Mouse (Mus musculus): Measurements from ENCODE around the gene Rsc1a1. TPM values are rescaled to one million over a fixed set of nuclear protein-coding genes. Genes with fewer than 3 reads are reported as not detected.

Gene Rsc1a1
- polyA plus RNA-seq (2015; fragmentation: Nextera tagmentation; extraction: Ambion mirVana), result 0.51 TPM in 1 of 2 replicates, not detected in the other

DNA sequence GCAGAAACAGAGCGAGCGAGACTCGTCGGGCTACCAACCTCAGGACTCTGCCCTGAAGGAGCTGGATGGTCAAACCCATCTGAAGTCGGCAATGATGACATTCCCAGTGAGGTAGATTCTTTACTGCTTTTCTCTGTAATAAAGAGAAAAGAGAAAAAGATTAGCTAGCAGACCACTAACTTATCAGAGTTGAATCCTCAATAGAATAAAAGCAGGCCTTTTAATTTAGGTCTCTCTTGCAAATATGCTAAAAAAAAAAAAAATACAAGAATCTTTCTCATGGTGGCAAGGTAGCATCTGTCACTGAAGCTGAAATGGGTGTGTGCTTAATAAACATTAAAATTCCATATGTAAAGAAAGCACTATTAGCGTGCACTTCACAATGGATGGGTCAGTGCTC is at the start of gene Rsc1a1:
Rsc1a1 (minus strand) TSS at position 101 of the 400 bp plus-strand sequence.
- Histone ChIP-seq H3K36me3 (peaks cover 39% of the 10 kb centered on the region), H3K9me3 (no peaks in the 10 kb centered on the region), H3K4me3 (no peak within 1 kb of the TSS), H3K4me1 (replicated peaks) (no peaks in the 10 kb centered on the region), H3K27ac (replicated peaks) (no peak within 1 kb of the TSS), H3K4me2 (no peak within 1 kb of the TSS), H3K9ac (no peak within 1 kb of the TSS), H3K27me3 (no peaks in the 10 kb centered on the region)
- ATAC-seq (ENCODE audit: low FRiP score, low read depth), result no peak
- 94% methylated on average over 6 of the region's 6 CpGs for WGBS

DNA sequence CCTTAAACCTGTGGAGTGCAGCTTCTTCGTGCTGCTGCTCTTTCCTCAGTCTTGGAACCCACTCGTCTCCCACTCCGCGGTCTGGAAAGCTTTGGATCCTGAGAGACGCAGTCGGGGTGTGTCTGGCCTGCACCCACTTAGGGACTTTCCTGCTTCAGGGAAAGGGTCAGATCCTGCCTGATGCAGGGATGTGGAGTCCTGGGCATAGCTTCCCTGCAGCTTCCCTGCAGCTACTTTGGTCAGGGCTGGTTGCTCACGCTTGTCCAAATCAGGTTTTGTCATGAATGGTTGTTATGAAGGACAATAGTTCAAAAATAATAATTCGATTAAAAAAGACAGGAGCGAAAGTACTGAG is 49.8 kb upstream of the Rsc1a1 start:
- no peaks in the 10 kb centered on the region for H3K36me3 ChIP-seq
- H3K4me3 ChIP-seq, result peak overlapping the region; percentile 49
- no peak; the same call in 1 of the 2 replicates for ATAC-seq (ENCODE audit: low FRiP score, low read depth)
- peak overlapping the region; percentile 67 for H3K27ac ChIP-seq (replicated peaks)
- peak overlapping the region; percentile 91 for H3K4me2 ChIP-seq
- H3K27me3 ChIP-seq, result no peaks in the 10 kb centered on the region
- no peaks in the 10 kb centered on the region for H3K9me3 ChIP-seq
- WGBS, result 26% methylated on average over 9 of the region's 9 CpGs
- peaks cover 13% of the 10 kb centered on the region for H3K4me1 ChIP-seq (replicated peaks)
- H3K9ac ChIP-seq, result peak overlapping the region; percentile 52

DNA sequence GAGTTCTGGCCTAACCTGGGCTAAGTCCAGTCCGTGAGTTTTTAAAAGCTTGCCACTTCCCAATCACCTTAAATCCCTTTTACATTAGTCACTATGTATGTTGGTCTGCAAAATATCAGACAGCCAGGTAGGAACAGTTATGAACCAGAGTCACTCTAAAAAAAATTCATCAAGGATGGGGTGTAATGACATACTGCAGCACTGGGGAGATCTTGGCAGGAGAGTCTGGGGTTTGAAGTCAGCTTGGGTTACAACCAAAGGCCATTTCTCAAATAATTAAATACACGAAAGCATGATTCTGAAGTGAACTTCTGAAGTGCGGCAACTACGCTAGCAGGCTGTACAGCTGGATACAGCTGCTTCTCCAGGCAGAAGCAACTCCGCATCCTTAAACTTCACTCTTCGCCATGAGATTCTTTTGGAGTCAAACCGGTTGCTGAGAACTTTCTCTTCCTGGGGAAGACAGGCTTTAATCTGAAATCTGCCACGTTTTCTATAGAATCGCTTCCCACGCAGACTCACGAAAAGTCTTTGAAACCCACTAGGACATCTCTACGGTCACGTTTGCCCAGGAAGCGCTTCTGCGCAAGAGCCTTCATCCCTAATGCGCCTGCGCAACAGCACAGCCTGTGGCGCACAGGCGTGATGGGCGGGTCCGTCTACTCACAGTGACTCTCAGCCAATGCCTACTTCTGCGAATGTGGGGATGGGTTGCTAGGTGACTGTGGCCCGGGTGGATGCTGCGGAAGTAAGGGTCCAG is 49.2 kb upstream of the Rsc1a1 start:
- no peaks in the 10 kb centered on the region for H3K36me3 ChIP-seq
- 6% methylated on average over 24 of the region's 24 CpGs for WGBS
- peak; percentile 98 for ATAC-seq (ENCODE audit: low FRiP score, low read depth)

DNA sequence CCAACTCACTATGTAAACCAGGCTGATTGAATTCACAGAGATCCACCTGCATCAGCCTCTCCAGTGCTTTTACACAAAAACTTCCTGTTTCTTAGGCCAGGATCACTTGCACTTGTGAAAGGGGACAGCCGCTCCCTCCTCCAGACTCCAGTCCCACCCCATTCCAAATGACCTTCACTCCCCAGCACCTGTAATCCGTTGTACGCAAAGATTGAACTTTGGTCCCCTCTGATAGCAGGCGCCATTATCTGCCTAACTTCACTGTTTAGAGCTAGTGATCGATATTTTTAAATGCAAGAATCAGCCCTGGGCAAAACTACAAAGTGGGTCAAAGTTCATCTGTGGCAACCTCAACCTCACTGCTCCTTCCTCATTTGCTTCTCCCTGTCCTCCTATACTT is 46.4 kb upstream of the Rsc1a1 start:
- peaks cover 13% of the 10 kb centered on the region for H3K4me1 ChIP-seq (replicated peaks)
- 82% methylated on average over 5 of the region's 5 CpGs for WGBS
- H3K27me3 ChIP-seq, result no peaks in the 10 kb centered on the region

More for the DNA sequence above, 49.2 kb upstream of the Rsc1a1 start:
- Histone ChIP-seq H3K9ac (peak overlapping the region; percentile 52), H3K27ac (replicated peaks) (peak overlapping the region; percentile 76), H3K4me1 (replicated peaks) (peaks cover 13% of the 10 kb centered on the region), H3K27me3 (no peaks in the 10 kb centered on the region), H3K9me3 (no peaks in the 10 kb centered on the region), H3K4me2 (peak overlapping the region; percentile 91), H3K4me3 (peak overlapping the region; percentile 49)

DNA sequence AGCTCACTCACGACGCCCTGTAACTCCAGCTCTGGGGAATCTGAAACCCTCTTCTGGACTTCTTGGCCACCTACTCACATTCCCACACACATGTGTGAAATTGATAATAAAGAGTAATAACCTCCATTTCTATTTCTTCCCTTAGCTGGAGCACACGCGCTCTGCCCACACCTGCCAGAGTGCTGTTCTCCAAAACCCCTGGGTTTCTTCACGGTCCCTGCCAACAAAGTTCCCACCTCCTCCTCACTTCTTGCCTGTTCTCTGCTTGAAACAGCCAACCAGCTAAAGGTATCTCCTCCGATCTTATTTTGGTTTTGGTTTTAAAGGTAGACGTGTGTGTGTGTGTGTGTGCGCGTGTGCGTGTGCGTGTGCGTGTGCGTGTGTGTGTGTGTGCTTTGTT is 45.0 kb upstream of the Rsc1a1 start:
- H3K9ac ChIP-seq, result no peak overlapping the region
- H3K4me1 ChIP-seq (replicated peaks), result peaks cover 10% of the 10 kb centered on the region
- no peak overlapping the region for H3K4me3 ChIP-seq
- ATAC-seq (ENCODE audit: low FRiP score, low read depth), result no peak
- H3K27ac ChIP-seq (replicated peaks), result no peak overlapping the region
- no peaks in the 10 kb centered on the region for H3K27me3 ChIP-seq
- H3K9me3 ChIP-seq, result no peaks in the 10 kb centered on the region
- 85% methylated on average over 13 of the region's 13 CpGs for WGBS
- H3K36me3 ChIP-seq, result no peaks in the 10 kb centered on the region
- H3K4me2 ChIP-seq, result no peak overlapping the region

More for the DNA sequence above, 46.4 kb upstream of the Rsc1a1 start:
- Histone ChIP-seq H3K4me3 (no peak overlapping the region), H3K27ac (replicated peaks) (no peak overlapping the region), H3K36me3 (no peaks in the 10 kb centered on the region), H3K9me3 (no peaks in the 10 kb centered on the region), H3K9ac (no peak overlapping the region), H3K4me2 (no peak overlapping the region)
- ATAC-seq (ENCODE audit: low FRiP score, low read depth), result no peak

DNA sequence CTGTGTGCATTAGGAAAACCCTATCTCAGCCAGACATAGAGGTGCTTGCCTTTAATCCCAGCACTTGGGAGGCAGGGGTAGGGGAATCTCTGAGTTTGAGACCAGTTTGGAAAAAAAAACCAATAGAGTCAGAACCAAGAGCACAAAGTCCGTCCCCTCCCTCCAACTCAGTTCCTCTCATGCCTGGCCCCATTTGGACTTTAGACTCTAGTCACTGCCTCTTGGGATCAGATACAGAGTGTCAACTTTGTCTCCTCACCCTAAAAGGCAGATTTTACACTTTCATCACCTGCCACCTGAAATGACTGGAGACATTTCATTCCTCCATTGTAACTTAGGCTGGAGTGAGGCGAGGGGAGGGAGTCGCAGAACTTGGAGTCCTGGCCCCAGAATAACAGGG is 43.9 kb upstream of the Rsc1a1 start:
- ATAC-seq (ENCODE audit: low FRiP score, low read depth), result no peak
- Histone ChIP-seq H3K4me2 (no peak overlapping the region), H3K4me3 (no peak overlapping the region), H3K36me3 (no peaks in the 10 kb centered on the region), H3K4me1 (replicated peaks) (peaks cover 2% of the 10 kb centered on the region), H3K27ac (replicated peaks) (no peak overlapping the region), H3K9ac (no peak overlapping the region), H3K9me3 (no peaks in the 10 kb centered on the region), H3K27me3 (no peaks in the 10 kb centered on the region)
- WGBS, result 88% methylated on average over 3 of the region's 3 CpGs

DNA sequence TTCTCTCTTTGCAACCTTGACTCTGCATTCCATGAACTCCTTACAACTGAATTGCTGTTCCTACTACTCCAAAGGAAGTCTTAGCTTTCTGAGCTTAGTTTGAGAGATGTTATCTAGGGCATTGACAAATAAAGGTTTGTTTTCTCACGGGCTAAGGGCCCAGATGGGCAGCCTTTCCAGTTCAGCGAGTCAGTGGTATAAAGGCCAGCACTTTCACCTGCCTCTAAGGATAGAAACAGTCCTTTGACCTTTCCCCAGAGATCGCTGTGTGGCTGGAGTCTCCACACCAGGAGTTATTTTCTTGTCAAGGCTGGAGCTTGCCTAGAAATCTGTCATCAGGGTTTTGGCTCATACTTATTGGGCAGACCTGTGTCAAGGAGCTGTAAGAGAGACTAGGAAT is 40.3 kb upstream of the Rsc1a1 start:
- H3K36me3 ChIP-seq, result no peaks in the 10 kb centered on the region
- H3K27me3 ChIP-seq, result no peaks in the 10 kb centered on the region
- peaks cover 22% of the 10 kb centered on the region for H3K4me1 ChIP-seq (replicated peaks)
- H3K9ac ChIP-seq, result no peak overlapping the region
- WGBS, result 71% methylated on average over 3 of the region's 3 CpGs
- H3K4me2 ChIP-seq, result no peak overlapping the region
- no peaks in the 10 kb centered on the region for H3K9me3 ChIP-seq
- H3K27ac ChIP-seq (replicated peaks), result no peak overlapping the region
- ATAC-seq (ENCODE audit: low FRiP score, low read depth), result no peak
- H3K4me3 ChIP-seq, result no peak overlapping the region

DNA sequence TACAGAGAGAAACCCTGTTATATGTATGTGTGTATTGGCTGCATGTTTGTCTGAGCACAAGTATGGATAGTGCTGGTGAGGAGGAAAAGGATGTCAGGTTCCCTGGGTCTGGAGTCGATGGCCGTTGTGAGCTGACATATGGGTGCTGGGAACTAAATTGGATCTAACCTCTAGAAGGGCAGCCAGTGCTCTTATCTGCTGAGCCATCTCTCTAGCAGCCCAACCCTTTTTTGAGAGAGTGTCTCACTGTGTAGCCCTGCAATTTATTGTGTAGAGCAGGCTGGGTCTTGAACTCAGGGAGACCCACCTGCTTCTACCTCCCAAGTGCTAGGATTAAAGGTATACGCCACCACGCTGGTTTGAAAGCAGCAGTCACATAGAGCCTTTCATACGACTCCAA is 39.9 kb upstream of the Rsc1a1 start:
- H3K27me3 ChIP-seq, result no peaks in the 10 kb centered on the region
- 86% methylated on average over 5 of the region's 5 CpGs for WGBS
- H3K27ac ChIP-seq (replicated peaks), result no peak overlapping the region
- H3K9me3 ChIP-seq, result no peaks in the 10 kb centered on the region
- H3K4me2 ChIP-seq, result no peak overlapping the region
- H3K4me1 ChIP-seq (replicated peaks), result peaks cover 23% of the 10 kb centered on the region
- H3K9ac ChIP-seq, result no peak overlapping the region
- no peak for ATAC-seq (ENCODE audit: low FRiP score, low read depth)
- H3K4me3 ChIP-seq, result no peak overlapping the region
- H3K36me3 ChIP-seq, result no peaks in the 10 kb centered on the region

DNA sequence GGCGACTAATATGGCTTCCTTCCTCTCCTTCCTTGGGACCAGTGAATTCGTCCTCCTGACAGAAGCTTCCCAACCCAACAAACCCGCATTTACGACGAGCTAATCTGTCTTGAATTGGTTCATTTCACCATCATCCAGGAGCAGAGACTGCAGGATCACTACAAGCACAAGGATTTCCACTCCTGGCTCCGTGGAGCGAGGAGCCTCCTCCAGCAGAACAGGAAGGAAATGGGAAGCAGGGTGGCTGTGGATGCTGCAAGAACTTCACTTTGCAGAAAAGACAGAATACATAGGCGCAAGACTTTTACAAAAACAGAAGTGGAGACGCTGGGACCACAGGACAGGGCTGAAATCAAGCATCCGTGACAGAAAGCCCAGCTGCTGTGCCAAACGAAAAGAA is 39.2 kb upstream of the Rsc1a1 start:
- Histone ChIP-seq H3K9ac (no peak overlapping the region), H3K4me3 (no peak overlapping the region), H3K36me3 (no peaks in the 10 kb centered on the region), H3K9me3 (no peaks in the 10 kb centered on the region), H3K27ac (replicated peaks) (no peak overlapping the region), H3K4me1 (replicated peaks) (peaks cover 25% of the 10 kb centered on the region), H3K27me3 (no peaks in the 10 kb centered on the region), H3K4me2 (no peak overlapping the region)
- ATAC-seq (ENCODE audit: low FRiP score, low read depth), result no peak
- 67% methylated on average over 11 of the region's 11 CpGs for WGBS

DNA sequence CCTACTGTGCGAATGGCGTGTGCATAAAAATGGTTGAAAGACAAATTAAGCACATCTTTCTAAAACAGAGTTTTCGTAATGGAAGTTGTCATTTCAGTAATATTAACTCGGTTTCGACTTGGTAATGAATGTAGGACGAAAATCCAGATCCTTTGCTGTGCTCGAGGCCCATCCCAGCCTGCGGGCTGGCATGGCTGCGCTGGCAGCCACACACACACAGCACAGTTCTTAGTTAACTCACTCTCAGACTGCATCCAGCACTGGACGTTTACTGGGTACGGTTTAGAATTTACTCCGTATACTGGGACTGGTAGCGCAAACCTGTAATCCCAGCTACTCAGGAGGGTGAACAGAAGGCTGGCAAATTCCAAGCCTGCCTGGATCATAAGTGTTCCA is 38.3 kb upstream of the Rsc1a1 start:
- peak overlapping the region; percentile 87 for H3K27ac ChIP-seq (replicated peaks)
- no peaks in the 10 kb centered on the region for H3K9me3 ChIP-seq
- H3K36me3 ChIP-seq, result no peaks in the 10 kb centered on the region
- H3K4me2 ChIP-seq, result peak overlapping the region; percentile 72
- H3K9ac ChIP-seq, result peak overlapping the region; percentile 56
- peak overlapping the region; percentile 71 for H3K4me3 ChIP-seq
- peak; percentile 80 for ATAC-seq (ENCODE audit: low FRiP score, low read depth)
- peaks cover 28% of the 10 kb centered on the region for H3K4me1 ChIP-seq (replicated peaks)
- 7% methylated on average over 13 of the region's 13 CpGs for WGBS
- H3K27me3 ChIP-seq, result no peaks in the 10 kb centered on the region

DNA sequence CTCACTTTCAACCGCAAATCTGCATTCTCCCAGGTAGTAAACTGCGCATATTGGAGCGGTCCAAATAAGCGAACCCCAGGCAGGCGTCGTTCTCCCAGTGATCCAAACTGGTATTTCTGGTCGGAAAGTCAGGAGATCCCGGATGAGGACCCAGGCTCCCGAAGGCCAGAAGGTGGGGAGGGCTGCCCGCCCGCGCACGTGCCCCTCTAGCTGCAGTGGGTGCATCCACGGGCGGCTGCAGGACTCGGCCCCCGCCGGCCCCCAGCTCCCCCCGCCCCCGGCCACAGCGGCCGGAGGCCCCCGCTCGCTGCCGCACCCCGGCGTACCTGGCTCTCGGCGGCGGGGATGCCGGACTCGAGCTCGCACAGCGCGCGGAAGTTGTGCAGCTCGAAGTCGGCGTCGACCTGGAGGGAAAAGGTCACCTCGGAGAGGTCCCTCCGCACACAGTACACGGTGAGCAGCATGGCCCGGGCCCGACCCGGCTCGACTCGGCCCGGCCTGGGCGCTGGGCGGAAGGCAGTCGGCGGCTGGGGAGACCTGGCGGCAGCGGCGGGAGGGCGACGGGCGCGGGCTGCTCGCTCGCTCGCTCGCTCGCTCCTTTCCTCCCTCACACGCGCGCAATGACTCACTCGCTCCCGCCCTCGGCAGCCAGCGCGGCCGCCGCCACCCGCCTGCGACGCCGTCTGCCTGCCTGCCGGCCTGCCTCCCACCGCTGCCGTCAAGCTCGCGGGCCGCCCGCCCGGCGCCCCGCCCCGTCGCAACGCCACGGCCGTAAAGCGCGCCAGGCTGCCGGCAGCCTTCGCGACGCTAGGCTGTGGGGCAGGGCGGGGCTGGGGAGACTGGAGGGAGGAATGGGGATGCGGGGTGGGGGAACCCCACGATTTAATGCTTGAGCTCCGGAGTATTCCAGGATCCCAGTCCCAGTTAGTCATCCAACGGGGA is 37.6 kb upstream of the Rsc1a1 start, which contains the start of gene Ddi2:
Ddi2 (minus strand) TSS at position 689 of the 942 bp plus-strand sequence.
- Histone ChIP-seq H3K9me3 (no peaks in the 10 kb centered on the region), H3K4me2 (peak within 1 kb of the TSS; percentile 72), H3K9ac (peak within 1 kb of the TSS; percentile 77), H3K27me3 (no peaks in the 10 kb centered on the region), H3K4me1 (replicated peaks) (peaks cover 28% of the 10 kb centered on the region), H3K27ac (replicated peaks) (peak within 1 kb of the TSS; percentile 87), H3K36me3 (no peaks in the 10 kb centered on the region), H3K4me3 (peak within 1 kb of the TSS; percentile 71)
- ATAC-seq (ENCODE audit: low FRiP score, low read depth), result peak; percentile 90
- WGBS, result under 1% methylated on average over 83 of the region's 105 CpGs

DNA sequence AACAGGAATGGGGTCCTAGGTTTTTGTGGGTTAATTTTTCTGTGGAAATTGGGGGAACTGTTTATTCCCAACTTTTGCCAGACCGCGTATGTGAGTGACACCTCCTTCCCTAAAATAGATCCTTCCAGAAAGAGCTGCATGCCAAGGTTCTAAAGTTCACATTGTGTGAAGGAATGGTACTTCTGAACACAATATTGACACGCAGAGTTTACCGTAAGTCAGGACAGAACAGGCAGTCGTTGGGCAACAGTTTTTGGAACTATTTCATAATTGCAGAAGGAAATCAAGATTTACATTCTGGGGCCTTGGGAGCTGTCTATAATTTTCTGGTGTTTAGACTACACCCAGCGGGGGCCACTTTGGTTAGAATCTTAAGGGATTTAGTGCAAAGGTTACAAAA is 36.6 kb upstream of the Rsc1a1 start:
- WGBS, result 82% methylated on average over 6 of the region's 6 CpGs
- ATAC-seq (ENCODE audit: low FRiP score, low read depth), result no peak
- no peaks in the 10 kb centered on the region for H3K9me3 ChIP-seq
- H3K4me1 ChIP-seq (replicated peaks), result peaks cover 28% of the 10 kb centered on the region
- peak overlapping the region; percentile 71 for H3K4me3 ChIP-seq
- no peak overlapping the region for H3K27ac ChIP-seq (replicated peaks)
- no peaks in the 10 kb centered on the region for H3K27me3 ChIP-seq
- H3K4me2 ChIP-seq, result peak overlapping the region; percentile 72
- H3K36me3 ChIP-seq, result no peaks in the 10 kb centered on the region
- peak overlapping the region; percentile 77 for H3K9ac ChIP-seq

All from hindbrain, embryonic 15.5 days (tissue).